Mouse (Mus musculus) thymus, adult 2 months (tissue): ENCODE data around the gene Cd4.

Experiments
- CTCF ChIP-seq: fragments of 200-500 bp; IDR thresholded peaks from 2 replicates; pipeline ENCODE4 v1.5.1; 2012; ENCODE audit warnings: mild to moderate bottlenecking, control low read depth, low read length, moderate library complexity, borderline replicate concordance; ENCODE audit not compliant: control insufficient read depth, poor library complexity, insufficient read depth; ENCODE audit errors: extremely low read depth
- POLR2A ChIP-seq: fragments of 200-500 bp; IDR thresholded peaks from 2 replicates; pipeline ENCODE4 v1.6.1; 2012; ENCODE audit warnings: mild to moderate bottlenecking, low read length, control low read depth, moderate library complexity; ENCODE audit not compliant: control insufficient read depth, poor library complexity, insufficient read depth; ENCODE audit errors: extremely low read depth

- peak; percentile 92 for TF ChIP-seq CTCF
- TF ChIP-seq POLR2A, result peak; percentile 86
These were observed 42.9 kb upstream of the Cd4 start, which contains the start of gene Mlf2 for GRCm38 (mm10) chr6:124930754-124931524.
